Mouse (Mus musculus) cerebellum, adult 18-20 months (tissue): ENCODE measurements around the gene Aldh3b2.

Experiments used
- DNase-seq, 2 experiments: peaks; one replicate each; pipeline ENCODE4 v3.0.0; 2021

Gene Aldh3b2

DNA sequence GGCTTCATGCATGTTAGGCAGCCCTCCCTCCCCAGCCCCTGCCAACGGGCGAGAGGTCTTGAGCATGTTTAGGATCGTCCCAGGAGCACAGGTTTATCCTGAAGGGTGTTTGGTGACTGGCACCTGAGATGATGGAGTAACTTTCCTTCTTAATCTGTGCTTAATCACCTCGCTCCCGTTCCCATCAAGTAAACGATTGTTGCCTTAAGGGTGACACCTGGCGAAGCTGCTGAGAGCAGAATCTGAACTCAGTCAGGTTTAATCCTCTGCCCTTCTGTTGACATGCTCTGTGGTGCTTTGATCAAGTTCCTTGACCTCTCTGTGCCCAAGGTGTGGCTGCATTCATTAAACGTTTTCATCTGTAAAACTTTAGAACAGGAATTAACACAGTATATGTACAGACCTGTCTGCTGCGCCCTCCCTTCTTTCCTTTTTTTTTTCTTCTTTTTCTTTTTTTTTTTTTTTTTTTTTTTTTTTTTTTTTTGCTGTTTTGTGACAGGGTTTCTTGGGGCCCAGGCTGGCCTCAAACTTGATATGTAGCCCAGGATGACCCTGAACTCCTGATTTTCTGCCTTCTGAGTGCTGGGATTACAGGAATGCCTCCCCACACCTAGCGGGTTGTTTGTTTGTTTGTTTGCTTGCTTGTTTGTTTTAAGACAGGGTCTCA lies 45.9 kb downstream of the Aldh3b2 start:
- DNase-seq = no peak

GRCm38 (mm10) chr19:4018743-4019583 lies 46.8 kb downstream of the Aldh3b2 start:
- peak; percentile 85 to 90 for DNase-seq

GRCm38 (mm10) chr19:4023185-4023584 lies 51.1 kb downstream of the Aldh3b2 start:
- DNase-seq = no peak

DNA sequence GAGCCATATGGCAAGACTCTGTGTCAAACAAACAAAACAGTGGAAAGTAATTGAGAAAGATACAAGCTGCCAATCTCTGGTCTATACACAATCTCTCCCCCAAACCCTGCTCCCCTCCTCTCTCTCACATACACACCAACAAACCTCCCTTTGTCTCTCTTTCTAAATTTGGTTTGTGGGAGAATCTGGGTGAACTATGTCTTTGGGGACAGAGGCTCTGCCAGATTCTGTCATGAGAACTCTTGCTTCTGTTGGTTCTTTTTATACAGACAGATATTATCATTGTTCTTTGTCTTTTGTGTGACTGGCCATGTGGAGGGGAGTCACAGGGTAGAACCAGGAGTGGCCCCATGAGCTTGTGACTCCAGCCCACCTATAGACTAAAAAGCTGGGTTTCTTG lies 55.4 kb downstream of the Aldh3b2 start:
- no peak for DNase-seq
